Mouse (Mus musculus): ENCODE measurements around the gene Cldn22. TPM values are rescaled to one million over a fixed set of nuclear protein-coding genes. Genes with fewer than 3 reads are reported as not detected.

The Cldn22 gene
- polyA plus RNA-seq, 1 experiment from 2014 or later = not detected

GRCm38 (mm10) chr8:47843063-47843462, 18.8 kb downstream of the Cldn22 start:
- H3K27ac ChIP-seq = no peak overlapping the region
- no peaks in the 10 kb centered on the region for H3K27me3 ChIP-seq (replicated peaks)
- ATAC-seq (replicated peaks) = no peak
- no peak overlapping the region for H3K4me3 ChIP-seq
- no peak overlapping the region for H3K9ac ChIP-seq
- WGBS = 83% methylated on average over 7 of the region's 7 CpGs
- peaks cover 4% of the 10 kb centered on the region; the same call in 1 of the 2 replicates for H3K36me3 ChIP-seq (replicated peaks)
- no peaks in the 10 kb centered on the region for H3K4me1 ChIP-seq
- H3K9me3 ChIP-seq = no peaks in the 10 kb centered on the region
- no peak overlapping the region for H3K4me2 ChIP-seq

DNA sequence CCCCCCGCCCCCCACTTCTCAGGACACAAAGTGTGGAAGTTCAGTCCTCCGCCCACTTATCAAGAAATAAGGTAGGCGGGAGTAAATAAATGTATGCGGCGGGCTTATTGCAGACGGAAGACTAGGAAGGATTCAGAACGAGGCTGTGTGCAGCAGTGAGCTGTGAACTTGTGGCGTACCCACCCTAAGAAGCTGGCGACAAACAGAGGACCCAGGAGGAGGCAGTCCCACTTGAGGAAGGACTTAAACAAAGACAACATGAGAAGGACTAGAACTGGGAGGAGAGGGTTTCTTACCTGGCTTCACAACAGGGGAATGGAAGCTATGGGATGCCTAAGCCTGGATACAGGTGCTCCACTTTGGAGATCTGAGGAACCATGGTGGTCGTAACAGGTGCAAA, 19.4 kb downstream of the Cldn22 start:
- Histone ChIP-seq H3K36me3 (replicated peaks) (peaks cover 4% of the 10 kb centered on the region; the same call in 1 of the 2 replicates), H3K9me3 (no peaks in the 10 kb centered on the region), H3K4me3 (no peak overlapping the region), H3K9ac (no peak overlapping the region), H3K4me2 (no peak overlapping the region), H3K27me3 (replicated peaks) (no peaks in the 10 kb centered on the region), H3K4me1 (no peaks in the 10 kb centered on the region), H3K27ac (no peak overlapping the region)
- 95% methylated on average over 10 of the region's 10 CpGs for WGBS
- ATAC-seq (replicated peaks) = no peak

DNA sequence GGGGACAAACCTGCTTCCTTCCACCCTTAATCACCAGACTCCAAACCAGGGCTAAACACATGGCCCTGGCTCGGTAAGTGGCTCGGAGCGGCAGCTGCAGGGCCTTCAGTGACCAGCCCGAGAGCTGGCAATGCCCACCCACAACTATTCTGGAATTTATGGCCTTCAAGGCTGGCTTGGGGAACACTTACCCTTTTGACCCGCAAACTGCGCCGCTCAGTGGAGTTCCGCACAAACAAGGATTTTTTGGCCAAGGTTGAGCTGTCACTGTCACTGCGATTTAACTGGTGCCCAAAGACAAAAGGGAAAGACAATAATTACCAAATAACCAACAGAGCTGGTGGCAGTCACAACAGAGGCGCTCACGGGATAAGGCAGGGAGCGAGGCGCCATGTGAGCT, 21.7 kb downstream of the Cldn22 start:
- no peak overlapping the region for H3K4me2 ChIP-seq
- H3K9ac ChIP-seq = no peak overlapping the region
- no peak for ATAC-seq (replicated peaks)
- H3K36me3 ChIP-seq (replicated peaks) = no peaks in the 10 kb centered on the region; the same call in 1 of the 2 replicates
- no peaks in the 10 kb centered on the region for H3K9me3 ChIP-seq
- H3K4me1 ChIP-seq = no peaks in the 10 kb centered on the region
- H3K4me3 ChIP-seq = no peak overlapping the region
- H3K27me3 ChIP-seq (replicated peaks) = no peaks in the 10 kb centered on the region
- WGBS = 79% methylated on average over 13 of the region's 13 CpGs
- no peak overlapping the region for H3K27ac ChIP-seq

DNA sequence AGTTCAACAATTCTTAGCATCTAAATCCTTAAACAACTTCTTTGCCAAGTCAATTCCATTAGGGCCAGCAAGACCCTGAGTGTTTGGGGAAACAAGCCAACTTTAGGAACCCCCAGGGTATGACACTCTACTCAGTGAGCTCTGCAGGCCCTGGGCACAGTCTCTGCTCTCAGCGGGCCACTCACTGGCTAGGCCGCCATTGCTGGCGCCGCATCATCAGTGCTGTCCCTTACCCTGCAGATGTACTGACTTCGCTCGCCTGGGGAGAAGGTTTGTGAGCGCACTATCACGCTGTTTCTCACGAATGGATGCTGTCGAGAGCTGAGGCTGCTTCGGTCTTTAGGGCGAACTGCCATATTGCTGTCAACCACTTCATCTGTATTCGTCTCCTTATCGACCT, 22.9 kb downstream of the Cldn22 start:
- 91% methylated on average over 14 of the region's 14 CpGs for WGBS
- no peaks in the 10 kb centered on the region for H3K9me3 ChIP-seq
- no peak overlapping the region for H3K27ac ChIP-seq
- H3K9ac ChIP-seq = no peak overlapping the region
- H3K36me3 ChIP-seq (replicated peaks) = no peaks in the 10 kb centered on the region; the same call in 1 of the 2 replicates
- H3K4me2 ChIP-seq = no peak overlapping the region
- H3K4me1 ChIP-seq = no peaks in the 10 kb centered on the region
- H3K27me3 ChIP-seq (replicated peaks) = no peaks in the 10 kb centered on the region
- no peak overlapping the region for H3K4me3 ChIP-seq
- no peak for ATAC-seq (replicated peaks)

- Histone ChIP-seq H3K4me1 (no peaks in the 10 kb centered on the region), H3K27me3 (replicated peaks) (no peaks in the 10 kb centered on the region), H3K27ac (no peak overlapping the region), H3K4me2 (no peak overlapping the region), H3K9ac (no peak overlapping the region), H3K36me3 (replicated peaks) (no peaks in the 10 kb centered on the region; the same call in 1 of the 2 replicates), H3K4me3 (no peak overlapping the region), H3K9me3 (no peaks in the 10 kb centered on the region)
- no peak for ATAC-seq (replicated peaks)
- 98% methylated on average over 6 of the region's 6 CpGs for WGBS
Measured at GRCm38 (mm10) chr8:47847931-47848330, 23.6 kb downstream of the Cldn22 start.

DNA sequence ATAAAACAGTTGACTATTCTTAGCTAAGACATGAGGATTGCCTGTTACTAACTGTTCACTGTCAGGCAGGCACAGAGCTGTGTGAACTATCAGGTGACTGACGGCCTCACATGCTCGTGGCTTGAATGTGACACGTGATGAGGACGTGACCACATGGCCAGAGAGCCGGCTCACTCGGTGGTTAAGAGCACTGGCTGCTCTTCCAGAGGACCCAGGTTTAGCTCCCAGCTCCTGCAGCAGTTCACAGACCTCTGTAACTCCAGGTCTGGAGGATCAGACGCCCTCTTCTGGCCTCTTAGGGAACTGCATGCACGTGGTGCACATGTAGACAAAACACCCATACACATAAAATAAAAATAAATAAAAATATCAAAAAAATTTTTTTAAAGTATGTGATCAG, 25.6 kb downstream of the Cldn22 start:
- WGBS = 86% methylated on average over 8 of the region's 8 CpGs
- Histone ChIP-seq H3K36me3 (replicated peaks) (no peaks in the 10 kb centered on the region; the same call in 1 of the 2 replicates), H3K27me3 (replicated peaks) (no peaks in the 10 kb centered on the region), H3K9ac (no peak overlapping the region), H3K4me2 (no peak overlapping the region), H3K4me1 (no peaks in the 10 kb centered on the region), H3K4me3 (no peak overlapping the region), H3K27ac (no peak overlapping the region), H3K9me3 (no peaks in the 10 kb centered on the region)
- ATAC-seq (replicated peaks) = no peak

- no peaks in the 10 kb centered on the region for H3K4me1 ChIP-seq
Measured at GRCm38 (mm10) chr8:47851824-47852502, 27.7 kb downstream of the Cldn22 start.

GRCm38 (mm10) chr8:47852737-47853136, 28.5 kb downstream of the Cldn22 start:
- WGBS = 87% methylated on average over 5 of the region's 5 CpGs
- Histone ChIP-seq H3K4me1 (no peaks in the 10 kb centered on the region), H3K4me3 (no peak overlapping the region), H3K27ac (no peak overlapping the region), H3K9me3 (no peaks in the 10 kb centered on the region), H3K27me3 (replicated peaks) (no peaks in the 10 kb centered on the region), H3K36me3 (replicated peaks) (peaks cover 7% of the 10 kb centered on the region; the same call in 1 of the 2 replicates), H3K9ac (no peak overlapping the region), H3K4me2 (no peak overlapping the region)
- no peak for ATAC-seq (replicated peaks)

More at GRCm38 (mm10) chr8:47851824-47852502, 27.7 kb downstream of the Cldn22 start:
- no peaks in the 10 kb centered on the region for H3K27me3 ChIP-seq (replicated peaks)
- no peak overlapping the region for H3K4me3 ChIP-seq
- no peak overlapping the region for H3K27ac ChIP-seq
- 78% methylated on average over 12 of the region's 12 CpGs for WGBS
- H3K9ac ChIP-seq = no peak overlapping the region
- ATAC-seq (replicated peaks) = no peak
- no peaks in the 10 kb centered on the region for H3K9me3 ChIP-seq
- no peak overlapping the region for H3K4me2 ChIP-seq
- H3K36me3 ChIP-seq (replicated peaks) = peaks cover 7% of the 10 kb centered on the region; the same call in 1 of the 2 replicates

GRCm38 (mm10) chr8:47853356-47853755, 29.1 kb downstream of the Cldn22 start:
- Histone ChIP-seq H3K27me3 (replicated peaks) (no peaks in the 10 kb centered on the region), H3K4me3 (no peak overlapping the region), H3K9ac (no peak overlapping the region), H3K36me3 (replicated peaks) (peaks cover 7% of the 10 kb centered on the region; the same call in 1 of the 2 replicates), H3K9me3 (no peaks in the 10 kb centered on the region), H3K27ac (no peak overlapping the region), H3K4me2 (no peak overlapping the region), H3K4me1 (no peaks in the 10 kb centered on the region)
- ATAC-seq (replicated peaks) = no peak
- 85% methylated on average over 5 of the region's 5 CpGs for WGBS

DNA sequence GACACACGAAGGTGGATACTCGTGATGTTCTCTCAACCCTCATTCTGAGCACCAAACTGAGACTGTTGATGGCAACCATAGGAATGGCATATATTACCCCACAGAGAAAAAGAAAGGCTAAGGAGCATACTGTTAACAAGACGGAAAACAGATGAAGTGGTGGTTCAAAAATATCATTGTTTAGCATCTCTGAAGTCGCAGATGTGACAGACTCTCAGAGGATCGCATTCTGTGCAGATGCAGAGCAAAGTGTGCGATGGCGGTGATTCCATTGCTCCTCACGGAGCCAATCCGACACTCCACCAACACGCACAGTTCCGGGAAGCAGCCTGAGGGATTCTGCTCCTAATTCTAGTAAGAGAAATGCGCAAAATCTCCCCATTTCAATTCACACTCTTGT, 35.0 kb downstream of the Cldn22 start:
- H3K9ac ChIP-seq = no peak overlapping the region
- no peaks in the 10 kb centered on the region for H3K4me1 ChIP-seq
- no peak for ATAC-seq (replicated peaks)
- no peak overlapping the region for H3K4me3 ChIP-seq
- H3K27me3 ChIP-seq (replicated peaks) = no peaks in the 10 kb centered on the region
- H3K9me3 ChIP-seq = no peaks in the 10 kb centered on the region
- H3K4me2 ChIP-seq = no peak overlapping the region
- 85% methylated on average over 12 of the region's 12 CpGs for whole genome bisulfite sequencing
- 0 out of 2 replicates have a peak, but pooled peaks cover 7% of the 10 kb centered on the region for H3K36me3 ChIP-seq (replicated peaks)
- no peak overlapping the region for H3K27ac ChIP-seq

- peak; percentile 18 for ATAC-seq (replicated peaks)
- H3K9me3 ChIP-seq = no peaks in the 10 kb centered on the region
- WGBS = 86% methylated on average over 8 of the region's 8 CpGs
Measured at GRCm38 (mm10) chr8:47866568-47866967, 42.3 kb downstream of the Cldn22 start.

GRCm38 (mm10) chr8:47867067-47867466, 42.8 kb downstream of the Cldn22 start:
- Histone ChIP-seq H3K4me1 (no peaks in the 10 kb centered on the region), H3K27me3 (replicated peaks) (no peaks in the 10 kb centered on the region), H3K36me3 (replicated peaks) (no peaks in the 10 kb centered on the region), H3K4me3 (no peak overlapping the region), H3K9ac (no peak overlapping the region), H3K9me3 (no peaks in the 10 kb centered on the region), H3K4me2 (no peak overlapping the region), H3K27ac (no peak overlapping the region)
- peak; percentile 73 for ATAC-seq (replicated peaks)
- WGBS = 25% methylated on average over 8 of the region's 8 CpGs

More at GRCm38 (mm10) chr8:47866568-47866967, 42.3 kb downstream of the Cldn22 start:
- Histone ChIP-seq H3K27ac (no peak overlapping the region), H3K4me2 (no peak overlapping the region), H3K4me3 (no peak overlapping the region), H3K27me3 (replicated peaks) (no peaks in the 10 kb centered on the region), H3K9ac (no peak overlapping the region), H3K36me3 (replicated peaks) (no peaks in the 10 kb centered on the region), H3K4me1 (no peaks in the 10 kb centered on the region)

All from midbrain, embryonic 15.5 days (tissue).